Mouse (Mus musculus) olfactory bulb, adult 2 months (tissue): ENCODE data around the gene Cib3.
A peak's percentile ranks its signal among the peaks of the same experiment; 100 is the strongest.

Source experiments
- CTCF ChIP-seq: fragments of 200-500 bp; IDR thresholded peaks from 2 replicates; pipeline ENCODE4 v1.5.1; 2012; ENCODE audit warnings: low read depth, mild to moderate bottlenecking, low read length, moderate library complexity; ENCODE audit not compliant: insufficient read depth
- POLR2A ChIP-seq: fragments of 200-500 bp; IDR thresholded peaks from 2 replicates; pipeline ENCODE4 v1.6.1; 2012; ENCODE audit warnings: mild to moderate bottlenecking, low read depth, low read length, moderate library complexity; ENCODE audit not compliant: insufficient read depth

DNA sequence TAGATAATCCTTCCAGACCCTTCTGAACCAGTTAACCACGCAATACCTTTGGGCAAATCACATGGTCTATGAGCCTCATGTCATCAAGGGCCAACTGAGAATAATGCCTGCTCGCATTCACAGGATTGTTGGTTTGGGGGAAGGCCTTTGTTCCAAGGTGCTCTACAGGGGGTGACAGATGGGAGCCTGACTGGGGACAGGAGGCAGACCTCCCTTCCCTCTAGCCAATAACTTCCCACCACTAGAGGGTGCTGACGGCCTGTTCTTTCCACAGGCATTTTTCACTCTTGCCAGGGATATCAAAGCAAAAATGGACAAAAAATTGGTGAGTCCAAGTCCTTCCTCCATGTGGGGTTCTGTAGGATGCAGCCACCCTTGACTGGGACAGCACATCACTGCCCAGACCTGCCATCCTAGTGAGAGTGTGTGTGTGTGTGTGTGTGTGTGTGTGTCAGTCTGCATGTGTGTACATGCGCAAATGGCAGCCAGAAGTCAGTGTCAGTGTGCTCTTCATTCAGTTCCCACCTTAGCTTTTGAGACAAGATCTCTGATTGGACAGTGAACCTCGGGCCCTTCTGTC lies 35.2 kb downstream of the Cib3 start:
- peak; percentile 45; the same call in 1 of the 2 replicates for TF ChIP-seq CTCF
- TF ChIP-seq POLR2A = no peak
